Mouse (Mus musculus) liver, embryonic 16.5 days (tissue): Measurements from ENCODE around the gene Hist1h1d. TPM values are rescaled to one million over a fixed set of nuclear protein-coding genes. Genes with fewer than 3 reads are reported as not detected.
"Not testable (repeated sequence)": the region's sequence is repeated elsewhere in the genome, so short reads cannot be mapped to it uniquely, and the experiment has no call there.

Source experiments
- ATAC-seq: fragments of 200-750 bp; cut with Nextera tagmentation; 2 replicates; pipeline ENCODE4 v1.8.0; 2017; ENCODE audit warnings: low read depth, mild to moderate bottlenecking, moderate number of reproducible peaks, moderate library complexity
- H3K27ac ChIP-seq: fragments of 300-500 bp; sonication (generic); 2 replicates; pipeline ENCODE4 v1.5.1; 2014; ENCODE audit warnings: mild to moderate bottlenecking, low read length
- H3K27me3 ChIP-seq: fragments of 300-500 bp; sonication (generic); 2 replicates; pipeline ENCODE4 v1.6.1; 2014; ENCODE audit warnings: low read depth, low read length, mixed read lengths; ENCODE audit not compliant: control insufficient read depth, insufficient read depth
- H3K36me3 ChIP-seq: fragments of 300-500 bp; sonication (generic); 2 replicates; pipeline ENCODE4 v1.6.1; 2014; ENCODE audit warnings: mild to moderate bottlenecking; ENCODE audit not compliant: control insufficient read depth, insufficient read depth
- H3K4me1 ChIP-seq: fragments of 300-500 bp; sonication (generic); 2 replicates; pipeline ENCODE4 v1.6.1; 2014; ENCODE audit warnings: low read depth, low read length, mixed read lengths; ENCODE audit not compliant: control insufficient read depth
- H3K4me2 ChIP-seq: fragments of 300-500 bp; sonication (generic); 2 replicates; pipeline ENCODE4 v1.6.1; 2014; ENCODE audit warnings: low read depth, low read length, mixed read lengths
- H3K4me3 ChIP-seq: fragments of 300-500 bp; sonication (generic); 2 replicates; pipeline ENCODE4 v1.5.1; 2014; ENCODE audit warnings: low read depth, mild to moderate bottlenecking, low read length
- H3K9ac ChIP-seq: fragments of 300-500 bp; sonication (generic); 2 replicates; pipeline ENCODE4 v1.6.1; 2014; ENCODE audit warnings: low read depth, low read length
- H3K9me3 ChIP-seq: fragments of 300-500 bp; sonication (generic); replicated peaks from 2 replicates; pipeline ENCODE4 v1.6.1; 2016; ENCODE audit warnings: low read length; ENCODE audit not compliant: control insufficient read depth
- WGBS: fragments of 180-500 bp; shearing (Covaris S2); extraction: QIAGEN DNeasy Blood & Tissue Kit; methylation state at CpG from one replicate; pipeline ENCODE4 v1.1.7; 2014; ENCODE audit not compliant: insufficient replicate concordance; 5-methylcytosine and 5-hydroxymethylcytosine counted together
- polyA plus RNA-seq: library from polyadenylated mRNA; unstranded; fragments of >200 nt; fragmentation: Nextera tagmentation; extraction: Ambion mirVana; gene quantifications from 2 replicates; pipeline ENCODE4 v1.2.1, GENCODE M21; 2015

Hist1h1d gene
- polyA plus RNA-seq, 1 experiment from 2014 or later = 1.2 TPM

DNA sequence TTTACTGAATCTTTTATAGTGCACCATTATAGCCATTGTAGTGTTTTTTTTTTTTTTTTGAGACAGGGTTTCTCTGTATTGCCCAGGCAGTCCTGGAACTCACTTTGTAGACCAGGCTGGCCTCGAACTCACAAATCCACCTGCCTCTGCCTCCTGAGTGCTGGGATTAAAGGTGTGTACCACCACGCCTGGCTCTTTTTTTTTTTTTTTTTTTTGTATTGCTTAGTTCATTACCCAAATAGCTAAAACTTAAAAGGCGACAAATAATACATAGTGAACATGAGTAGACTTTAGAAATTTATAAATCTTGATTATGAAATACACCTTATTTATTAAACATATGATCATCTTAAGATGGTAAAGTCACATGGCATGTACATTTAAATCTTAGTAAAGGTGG, 11.6 kb upstream of the Hist1h1d start:
- Histone ChIP-seq H3K4me3 (peak overlapping the region; percentile 33), H3K4me1 (peaks cover 19% of the 10 kb centered on the region), H3K9ac (peak overlapping the region; percentile 41; the same call in 1 of the 2 replicates), H3K9me3 (no peaks in the 10 kb centered on the region), H3K27me3 (no peaks in the 10 kb centered on the region), H3K36me3 (no peaks in the 10 kb centered on the region), H3K27ac (no peak overlapping the region), H3K4me2 (peak overlapping the region; percentile 53)
- WGBS = 59% methylated on average over 3 of the region's 3 CpGs
- no peak for ATAC-seq

DNA sequence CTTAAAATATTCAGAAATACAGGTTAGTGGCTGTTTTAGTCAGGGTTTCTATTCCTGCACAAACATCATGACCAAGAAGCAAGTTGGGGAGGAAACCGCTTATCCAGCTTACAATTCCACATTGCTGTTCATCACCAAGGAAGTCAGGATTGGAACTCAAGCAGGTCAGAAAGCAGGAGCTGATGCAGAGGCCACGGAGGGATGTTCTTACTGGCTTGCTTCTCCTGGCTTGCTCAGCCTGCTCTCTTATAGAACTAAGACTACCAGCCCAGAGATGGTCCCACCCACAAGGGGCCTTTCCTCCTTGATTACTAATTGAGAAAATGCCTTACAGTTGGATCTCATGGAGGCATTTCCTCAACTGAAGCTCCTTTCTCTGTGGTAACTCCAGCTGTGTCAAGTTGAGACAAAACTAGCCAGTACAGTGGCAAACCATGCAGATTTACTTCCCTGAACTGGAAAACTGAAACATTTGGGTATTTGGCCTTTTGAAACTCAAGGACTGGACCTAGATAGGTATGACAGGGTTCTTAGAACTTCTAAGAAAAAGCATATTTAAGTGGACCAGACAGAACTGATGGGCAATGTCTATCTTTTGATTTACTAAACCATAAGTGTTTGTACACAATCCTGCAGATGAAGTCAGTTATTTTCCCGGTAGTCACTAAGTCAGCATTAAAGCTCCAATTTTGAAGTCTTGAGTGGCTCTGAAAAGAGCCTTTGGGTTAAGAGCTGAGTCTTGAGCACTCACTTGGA, 10.7 kb upstream of the Hist1h1d start:
- peak overlapping the region; percentile 81 for H3K9ac ChIP-seq
- not testable (repeated sequence) for H3K36me3 ChIP-seq, ATAC-seq, H3K9me3 ChIP-seq, H3K27me3 ChIP-seq
- peak overlapping the region; percentile 96 for H3K27ac ChIP-seq
- peak overlapping the region; percentile 58 for H3K4me2 ChIP-seq
- peaks cover 12% of the 10 kb centered on the region for H3K4me1 ChIP-seq
- H3K4me3 ChIP-seq = peak overlapping the region; percentile 67
- 7% methylated on average over 3 of the region's 3 CpGs for WGBS

DNA sequence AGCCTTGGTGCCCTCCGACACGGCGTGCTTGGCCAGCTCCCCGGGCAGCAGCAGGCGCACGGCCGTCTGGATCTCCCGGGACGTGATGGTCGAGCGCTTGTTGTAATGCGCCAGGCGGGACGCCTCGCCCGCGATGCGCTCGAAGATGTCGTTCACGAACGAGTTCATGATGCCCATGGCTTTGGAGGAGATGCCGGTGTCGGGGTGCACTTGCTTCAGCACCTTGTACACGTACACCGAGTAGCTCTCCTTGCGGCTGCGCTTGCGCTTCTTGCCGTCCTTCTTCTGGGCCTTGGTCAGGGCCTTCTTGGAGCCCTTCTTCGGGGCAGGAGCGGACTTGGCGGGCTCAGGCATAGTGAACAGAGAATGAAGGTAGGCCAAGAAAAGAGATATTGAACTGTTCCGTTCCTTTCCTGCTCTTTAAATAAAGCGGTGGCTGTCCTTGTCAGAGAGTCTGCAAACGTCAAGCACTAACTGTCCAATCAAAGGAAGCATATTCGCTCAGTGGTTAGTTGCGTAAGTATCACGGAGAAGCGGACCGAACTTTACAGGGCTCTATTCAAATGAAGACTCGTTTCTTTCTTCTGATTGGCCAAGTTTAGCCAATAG, 10.0 kb upstream of the Hist1h1d start, which contains the start of gene Hist1h2bh:
Gene Hist1h2bh, minus strand, starts transcription at position 394 of the 609 bp plus-strand sequence.
- WGBS = 0% methylated on average over 34 of the region's 42 CpGs
- peak; percentile 88 for ATAC-seq

DNA sequence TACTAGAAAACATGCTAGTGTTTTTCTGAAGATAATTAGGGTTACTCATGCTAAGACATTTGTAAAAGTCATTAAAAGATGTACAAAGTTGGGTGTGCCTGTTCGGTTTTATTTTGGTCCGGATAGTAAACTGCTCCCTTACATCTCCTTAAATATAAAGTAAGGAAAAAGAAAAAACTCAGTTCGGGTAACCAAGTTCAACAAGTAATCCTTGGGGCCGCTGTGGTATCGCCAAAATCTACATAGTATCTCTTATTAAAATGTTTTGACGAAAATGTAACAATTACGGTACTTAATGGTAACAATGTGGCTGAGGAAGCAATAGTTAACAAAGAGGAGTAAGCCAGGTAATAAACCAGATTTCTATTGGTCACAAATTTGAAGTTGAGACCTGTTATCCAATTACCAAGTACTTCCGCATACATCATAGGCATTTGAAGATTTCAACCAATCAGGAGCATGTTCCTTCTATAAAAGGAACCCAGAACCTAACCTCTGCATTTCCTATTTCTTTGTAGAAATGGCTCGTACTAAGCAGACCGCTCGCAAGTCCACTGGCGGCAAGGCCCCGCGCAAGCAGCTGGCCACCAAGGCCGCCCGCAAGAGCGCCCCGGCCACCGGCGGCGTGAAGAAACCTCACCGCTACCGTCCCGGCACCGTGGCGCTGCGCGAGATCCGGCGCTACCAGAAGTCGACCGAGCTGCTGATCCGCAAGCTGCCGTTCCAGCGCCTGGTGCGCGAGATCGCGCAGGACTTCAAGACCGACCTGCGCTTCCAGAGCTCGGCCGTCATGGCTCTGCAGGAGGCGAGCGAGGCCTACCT, 8.9 kb upstream of the Hist1h1d start, which contains the start of gene Hist1h3f:
Gene Hist1h3f, plus strand, starts transcription at position 88 of the 822 bp plus-strand sequence.
- peak; percentile 78 for ATAC-seq
- H3K4me2 ChIP-seq = peak within 1 kb of the TSS; percentile 92
- H3K4me3 ChIP-seq = peak within 1 kb of the TSS; percentile 67
- H3K4me1 ChIP-seq = peaks cover 7% of the 10 kb centered on the region
- no peaks in the 10 kb centered on the region for H3K27me3 ChIP-seq
- H3K9me3 ChIP-seq = no peaks in the 10 kb centered on the region
- no peaks in the 10 kb centered on the region for H3K36me3 ChIP-seq
- peak within 1 kb of the TSS; percentile 81 for H3K9ac ChIP-seq
- 0% methylated on average over 23 of the region's 45 CpGs for WGBS
- H3K27ac ChIP-seq = peak within 1 kb of the TSS; percentile 99

More for the DNA sequence above, 10.0 kb upstream of the Hist1h1d start, which contains the start of gene Hist1h2bh:
- H3K36me3 ChIP-seq, H3K27me3 ChIP-seq, H3K4me1 ChIP-seq, H3K9me3 ChIP-seq: not testable (repeated sequence)
- peak within 1 kb of the TSS; percentile 81 for H3K9ac ChIP-seq
- H3K27ac ChIP-seq = peak within 1 kb of the TSS; percentile 99
- H3K4me3 ChIP-seq = peak within 1 kb of the TSS; percentile 67
- peak within 1 kb of the TSS; percentile 92 for H3K4me2 ChIP-seq

DNA sequence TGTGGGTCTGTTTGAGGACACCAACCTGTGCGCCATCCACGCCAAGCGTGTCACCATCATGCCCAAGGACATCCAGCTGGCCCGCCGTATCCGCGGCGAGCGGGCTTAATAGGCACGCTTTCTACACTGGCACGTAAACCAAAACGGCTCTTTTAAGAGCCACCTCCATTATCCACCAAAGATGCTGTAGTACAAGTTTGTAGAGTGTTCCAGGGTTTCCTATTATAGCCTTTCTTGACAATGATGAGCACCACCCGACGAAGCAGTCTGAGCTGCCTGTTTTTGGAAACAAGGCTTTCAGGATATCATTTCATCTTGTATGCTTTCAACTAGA, 8.3 kb upstream of the Hist1h1d start:
- ATAC-seq = peak; percentile 2; the same call in 1 of the 2 replicates
- not testable (repeated sequence) for H3K4me1 ChIP-seq, H3K36me3 ChIP-seq, H3K27me3 ChIP-seq, H3K9me3 ChIP-seq
- WGBS = 0% methylated on average over 14 of the region's 14 CpGs
- H3K4me3 ChIP-seq = peak overlapping the region; percentile 60
- peak overlapping the region; percentile 44 for H3K4me2 ChIP-seq
- H3K27ac ChIP-seq = peak overlapping the region; percentile 99
- H3K9ac ChIP-seq = peak overlapping the region; percentile 47

DNA sequence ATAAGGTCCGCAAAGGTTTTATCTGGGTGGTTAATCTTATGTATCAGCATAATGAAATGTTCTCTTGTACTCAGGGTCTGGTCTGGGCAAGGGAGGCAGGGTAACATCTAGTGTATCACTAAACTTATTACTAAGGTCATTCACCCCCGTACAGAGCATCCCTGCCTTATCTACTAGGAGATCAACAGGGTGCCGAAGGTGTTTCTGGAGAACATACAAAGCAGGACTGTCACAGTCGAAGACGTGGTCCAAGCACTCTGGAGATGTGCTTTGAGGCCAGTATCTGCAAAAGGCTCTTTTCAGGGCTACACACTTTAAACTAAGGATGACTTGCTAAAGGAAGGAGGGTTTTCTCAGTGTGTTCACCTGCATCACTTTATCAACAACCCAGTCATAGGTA, 6.4 kb upstream of the Hist1h1d start:
- WGBS = 71% methylated on average over 5 of the region's 5 CpGs
- Histone ChIP-seq H3K36me3 (no peaks in the 10 kb centered on the region), H3K27ac (peak overlapping the region; percentile 20; the same call in 1 of the 2 replicates), H3K9me3 (no peaks in the 10 kb centered on the region), H3K9ac (no peak overlapping the region), H3K4me1 (peaks cover 5% of the 10 kb centered on the region; the same call in 1 of the 2 replicates), H3K4me3 (0 out of 2 replicates have a peak overlapping the region, but pooled peaks have one; percentile 7), H3K27me3 (no peaks in the 10 kb centered on the region), H3K4me2 (no peak overlapping the region)
- ATAC-seq = no peak

DNA sequence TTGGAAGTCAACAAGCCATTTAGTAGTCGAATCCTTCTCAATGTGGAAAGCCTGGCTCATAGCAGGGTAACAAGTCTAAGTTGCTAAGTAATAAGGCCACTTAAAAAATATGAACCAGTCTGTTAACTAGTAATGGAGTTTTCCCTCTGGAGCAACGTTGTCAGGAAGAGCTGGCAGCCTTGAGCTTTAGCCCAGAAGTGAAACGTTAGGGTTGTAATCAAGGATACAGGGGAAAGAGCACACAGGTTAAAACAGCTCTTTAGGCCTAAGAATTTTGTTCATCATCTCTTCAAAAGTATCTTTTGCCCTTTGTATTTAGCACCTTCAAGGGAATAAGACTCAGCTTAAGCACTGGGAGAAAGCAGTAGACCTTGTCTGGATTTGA, 2.3 kb upstream of the Hist1h1d start:
- peak; percentile 0; the same call in 1 of the 2 replicates for ATAC-seq
- peaks cover 22% of the 10 kb centered on the region for H3K4me1 ChIP-seq

DNA sequence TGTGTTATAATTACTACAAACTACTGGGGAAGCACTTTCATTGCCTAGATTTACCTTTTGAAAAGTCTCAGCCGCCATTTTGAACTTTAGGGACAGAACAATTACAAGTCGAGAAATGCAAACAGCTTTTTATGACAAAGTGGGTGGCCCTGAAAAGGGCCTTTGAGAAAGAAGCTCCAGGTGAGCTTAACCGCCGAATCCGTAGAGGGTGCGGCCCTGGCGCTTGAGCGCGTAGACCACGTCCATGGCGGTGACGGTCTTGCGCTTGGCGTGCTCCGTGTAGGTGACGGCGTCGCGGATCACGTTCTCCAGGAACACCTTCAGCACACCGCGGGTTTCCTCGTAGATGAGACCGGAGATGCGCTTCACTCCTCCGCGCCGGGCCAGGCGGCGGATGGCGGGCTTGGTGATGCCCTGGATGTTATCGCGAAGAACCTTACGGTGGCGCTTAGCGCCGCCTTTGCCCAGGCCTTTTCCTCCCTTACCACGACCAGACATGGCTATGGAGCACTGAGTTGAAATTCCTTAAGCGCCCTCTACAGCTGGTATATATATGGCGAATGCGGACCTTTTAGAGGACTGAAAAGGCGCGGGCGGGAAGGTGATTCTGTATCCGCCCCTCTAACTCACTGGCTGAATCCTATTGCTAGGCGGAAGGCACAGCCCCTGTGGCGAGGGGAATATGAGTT, 1.8 kb upstream of the Hist1h1d start, which contains the start of gene Hist1h4f:
Gene Hist1h4f, minus strand, starts transcription at position 503 of the 689 bp plus-strand sequence.
- not testable (repeated sequence) for H3K27me3 ChIP-seq, H3K9me3 ChIP-seq, H3K36me3 ChIP-seq
- peak within 1 kb of the TSS; percentile 62 for H3K4me3 ChIP-seq
- peak within 1 kb of the TSS; percentile 56 for H3K4me2 ChIP-seq
- peak; percentile 68 for ATAC-seq
- peaks cover 22% of the 10 kb centered on the region for H3K4me1 ChIP-seq
- H3K27ac ChIP-seq = peak within 1 kb of the TSS; percentile 96
- 0% methylated on average over 47 of the region's 47 CpGs for WGBS
- H3K9ac ChIP-seq = peak within 1 kb of the TSS; percentile 63

More for the DNA sequence above, 2.3 kb upstream of the Hist1h1d start:
- Histone ChIP-seq H3K4me3 (peak overlapping the region; percentile 62), H3K9me3 (no peaks in the 10 kb centered on the region), H3K36me3 (no peaks in the 10 kb centered on the region), H3K27ac (peak overlapping the region; percentile 96), H3K27me3 (no peaks in the 10 kb centered on the region), H3K4me2 (peak overlapping the region; percentile 56), H3K9ac (peak overlapping the region; percentile 63)
- WGBS = 3% methylated on average over 3 of the region's 3 CpGs
